Mouse (Mus musculus) olfactory bulb, adult 2 months (tissue): Measurements from ENCODE around the gene Cnksr3. TPM values are rescaled to one million over a fixed set of nuclear protein-coding genes. Genes with fewer than 3 reads are reported as not detected.
A peak's percentile ranks its signal among the peaks of the same experiment; 100 is the strongest.

Experiments used
- H3K27ac ChIP-seq: fragments of 200-500 bp; 2 replicates; pipeline ENCODE4 v1.5.1; 2012; ENCODE audit warnings: low read depth, low read length; ENCODE audit not compliant: insufficient read depth
- H3K4me1 ChIP-seq: fragments of 200-500 bp; 2 replicates; pipeline ENCODE4 v1.6.1; 2012; ENCODE audit warnings: low read length; ENCODE audit not compliant: control insufficient read depth, insufficient read depth
- H3K4me3 ChIP-seq: fragments of 200-500 bp; 2 replicates; pipeline ENCODE4 v1.5.1; 2012; ENCODE audit warnings: mild to moderate bottlenecking, low read depth, low read length, moderate library complexity; ENCODE audit not compliant: insufficient read depth
- CTCF ChIP-seq: fragments of 200-500 bp; IDR thresholded peaks from 2 replicates; pipeline ENCODE4 v1.5.1; 2012; ENCODE audit warnings: low read depth, mild to moderate bottlenecking, low read length, moderate library complexity; ENCODE audit not compliant: insufficient read depth
- POLR2A ChIP-seq: fragments of 200-500 bp; IDR thresholded peaks from 2 replicates; pipeline ENCODE4 v1.6.1; 2012; ENCODE audit warnings: mild to moderate bottlenecking, low read depth, low read length, moderate library complexity; ENCODE audit not compliant: insufficient read depth
- WGBS: fragments of 180-500 bp; shearing (Covaris S2); methylation state at CpG from one replicate; pipeline ENCODE4 v1.1.7; 2018; 5-methylcytosine and 5-hydroxymethylcytosine counted together
- polyA plus RNA-seq: library from polyadenylated mRNA; stranded (reverse); fragments of >200 nt; gene quantifications from 2 replicates; pipeline ENCODE4 v1.2.4, GENCODE M21; 2012; ENCODE audit warnings: low replicate concordance; ENCODE audit not compliant: missing spikeins, insufficient read depth, insufficient read length

Gene Cnksr3
- polyA plus RNA-seq, 1 experiment, result not detected

DNA sequence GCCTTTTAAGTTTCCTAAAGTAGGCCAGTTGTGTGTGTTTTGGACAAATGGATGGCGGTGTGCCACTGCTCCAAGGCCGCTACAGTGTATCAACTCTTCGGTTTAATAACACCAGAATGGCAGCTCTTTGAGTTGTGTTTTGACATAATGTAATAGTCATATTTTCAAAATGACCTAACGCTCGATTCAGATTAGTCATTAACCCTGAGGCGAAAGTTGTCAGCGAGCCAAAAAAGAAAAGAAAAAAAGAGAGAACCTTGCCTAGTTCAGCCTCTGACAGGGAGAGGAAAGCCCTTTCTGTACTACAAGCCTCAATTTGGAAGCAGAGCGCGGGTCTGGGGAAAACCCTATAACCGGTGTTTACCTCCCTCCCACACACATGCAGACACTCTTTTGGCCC is 500 bp upstream of the Cnksr3 start:
- 1% methylated on average over 10 of the region's 10 CpGs for WGBS
- Histone ChIP-seq H3K27ac (0 out of 2 replicates have a peak overlapping the region, but pooled peaks have one; percentile 56), H3K4me1 (peaks cover 6% of the 10 kb centered on the region), H3K4me3 (peak overlapping the region; percentile 62)
- no peak for TF ChIP-seq CTCF
- TF ChIP-seq POLR2A, result no peak

DNA sequence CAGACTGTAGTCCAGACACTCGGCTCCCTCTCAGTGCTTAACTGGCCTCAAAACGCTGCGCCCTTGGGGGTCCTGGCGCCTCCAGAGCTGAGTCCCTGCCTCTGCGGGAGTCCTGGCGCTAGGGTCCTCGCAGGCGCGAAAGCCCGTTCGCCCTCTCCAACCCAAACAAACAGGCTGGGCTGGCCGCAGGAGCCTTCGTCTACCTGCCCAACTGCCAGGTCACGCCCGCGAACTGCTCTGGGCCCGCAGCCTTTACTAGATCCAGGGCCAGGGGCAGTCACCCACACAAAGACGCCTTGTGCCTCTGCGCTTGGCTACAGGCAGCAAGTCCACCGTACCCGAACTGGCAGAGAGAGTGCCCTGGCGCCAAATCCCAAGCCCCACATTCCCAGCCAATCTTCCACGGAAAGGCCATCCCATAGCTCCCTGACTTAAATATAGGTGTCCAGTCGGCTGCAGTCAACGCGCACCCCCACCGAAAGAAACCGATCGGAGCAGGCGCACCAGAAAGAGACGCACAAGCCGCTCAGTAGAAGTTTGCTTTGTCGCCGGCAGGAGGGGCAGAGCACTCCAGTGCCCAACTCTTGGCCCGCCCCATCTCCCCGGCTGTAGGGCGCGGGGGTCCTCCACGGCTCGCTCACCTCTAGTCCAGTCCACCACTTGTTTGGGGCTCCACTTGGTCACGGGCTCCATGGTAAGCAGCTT is 894 bp downstream of the Cnksr3 start:
- WGBS, result under 1% methylated on average over 41 of the region's 41 CpGs
- H3K27ac ChIP-seq, result no peak overlapping the region
- TF ChIP-seq POLR2A (0 out of 2 replicates have a peak, but pooled peaks have one; percentile 3), CTCF (peak; percentile 15; the same call in 1 of the 2 replicates)

DNA sequence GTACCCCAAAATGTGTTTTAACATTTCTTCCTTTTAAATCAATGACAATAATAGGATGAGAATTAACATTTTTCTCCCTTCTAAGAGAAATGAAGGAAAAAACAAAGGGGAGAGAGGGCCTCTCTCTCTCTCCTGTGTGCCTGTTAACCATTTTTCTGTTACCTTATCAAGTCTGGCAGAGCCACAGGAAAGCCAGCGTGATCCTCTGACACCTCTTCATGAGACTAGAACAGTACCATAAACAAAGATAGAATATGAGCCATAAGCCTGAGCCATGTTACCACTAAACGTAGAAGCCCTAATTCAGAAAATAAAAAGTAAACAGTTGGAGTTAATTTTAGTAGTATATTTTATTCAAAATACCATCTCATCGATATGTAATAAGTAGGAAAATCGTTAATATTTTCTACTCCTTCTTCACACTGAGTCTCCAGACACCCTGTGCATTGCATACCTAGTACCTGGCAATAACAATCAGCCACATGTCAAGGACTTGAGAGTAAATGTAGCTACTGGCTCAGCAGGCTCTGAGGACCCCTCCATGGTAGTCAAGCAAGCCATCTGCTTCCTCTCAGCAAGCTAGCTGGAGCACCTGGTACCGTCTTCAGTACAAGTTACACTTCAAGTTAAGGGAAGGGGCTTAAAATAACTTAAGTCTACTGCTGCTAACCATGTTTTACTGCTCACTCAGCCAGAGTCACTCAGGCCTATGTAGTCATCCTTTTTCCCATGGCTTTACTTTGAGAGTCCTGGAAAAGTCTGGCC is 2.2 kb downstream of the Cnksr3 start:
- Histone ChIP-seq H3K27ac (no peak overlapping the region), H3K4me1 (peaks cover 6% of the 10 kb centered on the region), H3K4me3 (no peak overlapping the region)
- no peak for TF ChIP-seq POLR2A
- TF ChIP-seq CTCF, result no peak
- WGBS, result 88% methylated on average over 5 of the region's 5 CpGs

More for the DNA sequence above, 894 bp downstream of the Cnksr3 start:
- H3K4me1 ChIP-seq, result peaks cover 6% of the 10 kb centered on the region
- peak overlapping the region; percentile 62 for H3K4me3 ChIP-seq

DNA sequence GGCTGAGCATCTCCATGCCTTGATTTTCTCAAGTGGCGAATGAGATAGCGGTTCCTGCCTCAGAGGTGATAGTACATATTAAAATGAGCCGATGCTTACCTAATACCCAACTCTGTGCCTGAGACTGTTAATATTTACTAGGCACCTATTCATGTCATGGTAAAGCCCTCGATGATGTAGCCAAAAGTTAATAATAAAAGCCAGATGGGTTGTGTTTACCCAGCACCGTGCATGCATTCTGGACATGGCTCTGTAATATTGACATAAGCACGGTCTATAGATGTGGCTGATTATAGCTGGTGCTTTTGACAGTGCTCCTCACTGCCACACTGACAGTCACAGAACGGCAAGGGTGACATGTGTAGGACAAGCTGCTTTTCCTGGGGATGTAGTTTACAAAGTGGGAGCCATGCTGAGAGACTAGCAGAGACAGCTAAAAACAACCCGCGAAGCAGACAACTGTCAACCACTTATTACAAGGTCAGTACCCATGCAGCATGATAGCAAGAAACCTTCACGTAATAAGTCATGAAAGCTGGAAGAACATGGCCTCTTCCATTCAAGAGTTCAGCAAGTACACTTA is 3.1 kb downstream of the Cnksr3 start:
- no peak for TF ChIP-seq POLR2A
- no peak for TF ChIP-seq CTCF
- 89% methylated on average over 10 of the region's 10 CpGs for WGBS
- Histone ChIP-seq H3K4me1 (peaks cover 6% of the 10 kb centered on the region), H3K4me3 (no peak overlapping the region), H3K27ac (no peak overlapping the region)

DNA sequence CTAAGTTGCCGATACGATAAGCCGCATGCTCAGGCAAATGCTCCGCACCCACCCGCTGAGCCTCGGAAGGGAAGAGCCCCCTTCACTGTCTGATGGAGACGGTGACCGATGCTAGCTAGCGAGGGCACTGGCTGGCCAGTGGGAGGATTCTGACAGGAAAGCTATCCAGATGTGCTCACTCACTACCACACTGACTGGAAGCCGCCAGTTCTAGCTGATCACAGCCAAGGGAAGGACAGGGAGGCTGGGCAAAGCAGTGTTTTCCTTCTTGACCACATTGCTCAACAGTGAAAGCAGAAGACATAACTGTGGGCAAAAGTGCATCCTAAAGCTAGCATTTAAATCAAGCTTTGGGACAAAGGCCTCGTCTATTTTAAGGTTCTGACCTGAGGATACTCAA is 4.7 kb downstream of the Cnksr3 start:
- Histone ChIP-seq H3K4me1 (peaks cover 6% of the 10 kb centered on the region), H3K27ac (no peak overlapping the region), H3K4me3 (no peak overlapping the region)
- TF ChIP-seq POLR2A (no peak), CTCF (no peak)
- WGBS, result 91% methylated on average over 11 of the region's 11 CpGs

DNA sequence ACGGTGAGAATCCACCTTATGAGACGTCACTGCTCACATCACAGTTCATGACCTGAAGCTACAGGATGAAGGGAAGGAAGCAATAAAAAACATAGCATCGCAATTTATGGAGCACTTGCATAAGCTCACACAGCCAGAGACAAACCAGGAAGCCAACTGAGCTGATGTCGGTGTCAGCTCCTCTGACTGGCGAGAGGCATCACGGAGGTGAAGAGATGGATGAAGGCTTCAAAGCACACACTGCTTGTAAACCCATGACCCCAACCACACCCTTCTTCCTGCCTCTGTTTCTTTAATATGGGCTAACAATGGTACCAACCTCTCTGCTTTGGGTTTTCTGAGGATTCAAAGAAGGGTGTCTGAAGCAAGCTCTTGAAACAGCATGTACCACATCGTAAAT is 5.5 kb downstream of the Cnksr3 start:
- Histone ChIP-seq H3K4me3 (no peak overlapping the region), H3K4me1 (peaks cover 6% of the 10 kb centered on the region), H3K27ac (no peak overlapping the region)
- WGBS, result 87% methylated on average over 7 of the region's 7 CpGs
- TF ChIP-seq POLR2A (no peak), CTCF (no peak)

DNA sequence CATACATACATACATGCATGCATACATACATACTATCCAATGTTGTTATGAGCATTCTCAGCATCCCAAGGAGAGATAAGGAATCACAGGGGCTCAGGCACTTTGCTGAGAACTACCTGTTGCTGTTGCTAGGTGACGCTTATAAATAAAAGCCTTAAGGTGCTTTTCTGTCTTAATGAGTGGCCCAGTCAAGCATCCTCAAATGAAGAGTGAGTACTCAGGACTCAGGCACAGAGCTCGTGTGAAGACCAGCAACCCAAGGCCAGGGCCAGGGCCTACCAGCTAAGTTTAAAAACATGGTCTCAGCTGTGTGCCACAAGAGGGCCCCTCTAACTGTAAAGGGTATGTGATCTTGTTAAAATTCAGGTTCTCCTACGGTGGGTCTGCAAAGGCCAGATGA is 6.5 kb downstream of the Cnksr3 start:
- 90% methylated on average over 3 of the region's 3 CpGs for WGBS
- Histone ChIP-seq H3K27ac (no peak overlapping the region), H3K4me1 (no peaks in the 10 kb centered on the region), H3K4me3 (no peak overlapping the region)
- TF ChIP-seq POLR2A (no peak), CTCF (no peak)

DNA sequence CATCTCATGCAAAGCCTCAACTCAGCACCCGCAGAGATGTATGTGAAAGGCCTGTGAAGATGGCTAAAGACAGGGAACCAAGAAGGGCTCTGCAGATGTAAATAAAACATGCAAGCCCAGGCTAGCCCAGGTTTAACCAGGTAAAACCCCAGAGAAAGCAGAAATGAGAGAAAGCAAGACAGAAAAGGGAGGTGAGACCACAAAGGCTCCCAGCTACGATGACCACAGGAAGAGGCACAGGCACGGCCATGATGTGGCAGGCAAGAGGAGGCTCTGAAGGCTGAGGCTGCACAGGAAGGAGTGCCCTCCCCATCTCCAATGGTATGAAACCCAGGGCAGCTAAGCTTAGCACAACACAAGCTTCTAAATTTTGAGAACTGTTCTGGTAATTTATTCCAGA is 7.1 kb downstream of the Cnksr3 start:
- H3K4me3 ChIP-seq, result no peak overlapping the region
- TF ChIP-seq CTCF, result no peak
- no peak for TF ChIP-seq POLR2A
- no peak overlapping the region for H3K27ac ChIP-seq
- no peaks in the 10 kb centered on the region for H3K4me1 ChIP-seq
- 89% methylated on average over 3 of the region's 3 CpGs for WGBS

DNA sequence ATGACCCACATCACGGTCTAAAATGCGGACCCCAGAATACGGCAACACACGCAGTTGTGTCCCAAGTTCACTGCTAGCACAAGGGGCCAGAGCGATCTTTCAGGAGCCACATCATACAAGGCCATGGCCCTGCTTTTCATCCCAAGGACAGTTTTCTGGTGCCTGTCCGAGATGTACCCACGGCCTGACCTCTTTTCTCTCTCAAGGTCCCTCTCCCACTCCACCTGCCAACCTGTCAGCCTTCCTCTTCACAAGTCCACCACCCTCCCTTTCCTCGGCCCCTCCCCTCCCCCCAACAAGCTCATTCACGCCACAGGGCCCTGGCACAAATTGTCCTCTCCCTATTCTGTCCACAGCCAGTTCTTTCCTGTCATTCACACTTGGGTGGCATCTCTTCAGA is 9.5 kb downstream of the Cnksr3 start:
- H3K4me1 ChIP-seq, result no peaks in the 10 kb centered on the region
- H3K4me3 ChIP-seq, result no peak overlapping the region
- WGBS, result 91% methylated on average over 9 of the region's 9 CpGs
- no peak overlapping the region for H3K27ac ChIP-seq
- TF ChIP-seq POLR2A (no peak), CTCF (no peak)
